Mouse (Mus musculus): ENCODE results near the gene Ccn6.
"Not testable (repeated sequence)": the region's sequence is repeated elsewhere in the genome, so short reads cannot be mapped to it uniquely, and the experiment has no call there.

The Ccn6 gene

GRCm38 (mm10) chr10:39163694-39164093 lies at the start of gene Ccn6:
Gene Ccn6, minus strand, starts transcription at chr10:39163794.
- DNase-seq, result no peak

- no peak for DNase-seq
Measured at GRCm38 (mm10) chr10:39210031-39210430, 46.4 kb upstream of the Ccn6 start.

- peak in 1 of 2 experiments; percentile 7 for DNase-seq
Measured at GRCm38 (mm10) chr10:39209161-39210025, 45.8 kb upstream of the Ccn6 start.

- DNase-seq, result no peak
Measured at GRCm38 (mm10) chr10:39208712-39209111, 45.1 kb upstream of the Ccn6 start.

- DNase-seq, result no peak
Measured at GRCm38 (mm10) chr10:39207310-39207855, 43.8 kb upstream of the Ccn6 start.

- no peak for DNase-seq
Measured at GRCm38 (mm10) chr10:39202490-39202889, 38.9 kb upstream of the Ccn6 start.

GRCm38 (mm10) chr10:39198216-39198615 lies 34.6 kb upstream of the Ccn6 start:
- DNase-seq, result not testable (repeated sequence)

- DNase-seq, result no peak
Measured at GRCm38 (mm10) chr10:39192673-39193072, 29.1 kb upstream of the Ccn6 start.

- DNase-seq, result no peak
Measured at GRCm38 (mm10) chr10:39185545-39185906, 21.9 kb upstream of the Ccn6 start.

GRCm38 (mm10) chr10:39184864-39185544 lies 21.4 kb upstream of the Ccn6 start:
- DNase-seq, result no peak

GRCm38 (mm10) chr10:39176981-39177380 lies 13.4 kb upstream of the Ccn6 start:
- no peak for DNase-seq

- peak in 1 of 2 experiments; percentile 10 for DNase-seq
Measured at GRCm38 (mm10) chr10:39173077-39173476, 9.5 kb upstream of the Ccn6 start.

GRCm38 (mm10) chr10:39172540-39172931 lies 8.9 kb upstream of the Ccn6 start:
- DNase-seq, result peak in 1 of 2 experiments; percentile 9

GRCm38 (mm10) chr10:39171603-39172539 lies 8.3 kb upstream of the Ccn6 start:
- peak; percentile 92 to 94 for DNase-seq

- DNase-seq, result peak; percentile 95 to 96
Measured at GRCm38 (mm10) chr10:39171134-39171533, 7.5 kb upstream of the Ccn6 start.

GRCm38 (mm10) chr10:39170706-39171105 lies 7.1 kb upstream of the Ccn6 start:
- peak; percentile 23 to 27 for DNase-seq

GRCm38 (mm10) chr10:39170181-39170580 lies 6.6 kb upstream of the Ccn6 start:
- peak; percentile 84 to 91 for DNase-seq

GRCm38 (mm10) chr10:39169642-39170041 lies 6.0 kb upstream of the Ccn6 start:
- DNase-seq, result peak in 1 of 2 experiments; percentile 12

GRCm38 (mm10) chr10:39167611-39168010 lies 4.0 kb upstream of the Ccn6 start:
- DNase-seq, result no peak

GRCm38 (mm10) chr10:39165632-39166115 lies 2.1 kb upstream of the Ccn6 start:
- DNase-seq, result peak; percentile 62 to 69

- DNase-seq, result peak in 1 of 2 experiments; percentile 15
Measured at GRCm38 (mm10) chr10:39162666-39163484, 719 bp downstream of the Ccn6 start.

Measured in cerebellum, postnatal 25 days (tissue).